Mouse (Mus musculus) forebrain, postnatal 0 days (tissue): ENCODE results near the gene Lcn2. TPM values are rescaled to one million over a fixed set of nuclear protein-coding genes. Genes with fewer than 3 reads are reported as not detected.

Source experiments
- ATAC-seq: fragments of 200-750 bp; cut with Nextera tagmentation; 2 replicates; pipeline ENCODE4 v1.8.0; 2017; ENCODE audit warnings: mild to moderate bottlenecking, moderate library complexity
- DNase-seq: peaks from one replicate; pipeline ENCODE4 v3.0.0-alpha.2; 2015
- H3K27ac ChIP-seq: fragments of 300-500 bp; sonication (generic); 2 replicates; pipeline ENCODE4 v1.5.1; 2014; ENCODE audit warnings: low read depth, mild to moderate bottlenecking, antibody characterized with exemption, low read length, moderate library complexity, mixed read lengths
- H3K27me3 ChIP-seq: fragments of 300-500 bp; sonication (generic); 2 replicates; pipeline ENCODE4 v1.6.1; 2014; ENCODE audit warnings: mild to moderate bottlenecking, low read length, mixed read lengths; ENCODE audit not compliant: insufficient read depth
- H3K36me3 ChIP-seq: fragments of 300-500 bp; sonication (generic); 2 replicates; pipeline ENCODE4 v1.6.1; 2014; ENCODE audit warnings: mild to moderate bottlenecking, moderate library complexity; ENCODE audit not compliant: insufficient read depth
- H3K4me1 ChIP-seq: fragments of 300-500 bp; sonication (generic); 2 replicates; pipeline ENCODE4 v1.6.1; 2014; ENCODE audit warnings: antibody characterized with exemption; ENCODE audit not compliant: insufficient read depth
- H3K4me2 ChIP-seq: fragments of 300-500 bp; sonication (generic); 2 replicates; pipeline ENCODE4 v1.6.1; 2014; ENCODE audit warnings: low read depth, mild to moderate bottlenecking, moderate library complexity
- H3K4me3 ChIP-seq: fragments of 300-500 bp; sonication (generic); 2 replicates; pipeline ENCODE4 v1.5.1; 2014; ENCODE audit warnings: low read depth, low read length, mixed read lengths
- H3K9ac ChIP-seq: fragments of 300-500 bp; sonication (generic); 2 replicates; pipeline ENCODE4 v1.6.1; 2014; ENCODE audit warnings: mild to moderate bottlenecking
- H3K9me3 ChIP-seq: fragments of 300-500 bp; sonication (generic); 2 replicates; pipeline ENCODE4 v1.6.1; 2016; ENCODE audit warnings: low read length
- CTCF ChIP-seq: sonication (generic); IDR thresholded peaks from 2 replicates; pipeline ENCODE4 v1.5.1; 2016; ENCODE audit warnings: antibody characterized with exemption, control low read depth, low read depth
- WGBS: fragments of 180-500 bp; shearing (Covaris S2); extraction: QIAGEN DNeasy Blood & Tissue Kit; methylation state at CpG from one replicate; pipeline ENCODE4 v1.1.7; 2014; 5-methylcytosine and 5-hydroxymethylcytosine counted together
- polyA plus RNA-seq: library from polyadenylated mRNA; unstranded; fragments of >200 nt; fragmentation: Nextera tagmentation; extraction: Ambion mirVana; gene quantifications from 2 replicates; pipeline ENCODE4 v1.2.1, GENCODE M21; 2015
- total RNA-seq: library from RNA; depleted of rRNA; stranded (reverse); fragments of >200 nt; gene quantifications from 2 replicates; pipeline ENCODE4 v1.2.3, GENCODE M21; 2014

Lcn2 gene
- total and polyA plus RNA-seq, 2 experiments from 2014 or later = 0.63 to 1.2 TPM

DNA sequence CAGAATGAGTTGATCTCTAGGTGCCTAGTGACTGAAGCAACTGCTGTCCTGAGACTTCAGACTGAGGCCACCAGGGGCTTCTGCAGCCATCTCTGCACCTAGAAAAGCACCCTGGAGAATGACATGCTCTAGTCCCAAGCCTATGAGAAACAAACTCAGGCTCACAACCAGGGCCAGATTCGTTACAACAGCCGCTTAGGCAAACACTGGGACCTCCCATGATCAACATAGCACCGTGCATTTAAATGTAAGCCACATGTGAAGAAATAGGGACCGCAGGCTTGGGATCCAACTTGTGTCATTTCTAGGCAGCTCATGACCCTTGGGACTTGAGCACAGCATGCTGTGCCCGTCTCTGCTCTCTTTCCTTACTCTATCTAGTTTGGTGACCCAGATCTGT, 39.7 kb upstream of the Lcn2 start:
- H3K27me3 ChIP-seq = no peaks in the 10 kb centered on the region
- H3K9ac ChIP-seq = 0 out of 2 replicates have a peak overlapping the region, but pooled peaks have one; percentile 49
- 69% methylated on average over 5 of the region's 5 CpGs for WGBS
- H3K4me2 ChIP-seq = peak overlapping the region; percentile 78
- peak overlapping the region; percentile 37 for H3K4me3 ChIP-seq
- no peak for TF ChIP-seq CTCF
- H3K27ac ChIP-seq = peak overlapping the region; percentile 78
- DNase-seq (no peak), ATAC-seq (no peak)
- H3K9me3 ChIP-seq = no peaks in the 10 kb centered on the region
- peaks cover 39% of the 10 kb centered on the region for H3K4me1 ChIP-seq
- H3K36me3 ChIP-seq = no peaks in the 10 kb centered on the region

DNA sequence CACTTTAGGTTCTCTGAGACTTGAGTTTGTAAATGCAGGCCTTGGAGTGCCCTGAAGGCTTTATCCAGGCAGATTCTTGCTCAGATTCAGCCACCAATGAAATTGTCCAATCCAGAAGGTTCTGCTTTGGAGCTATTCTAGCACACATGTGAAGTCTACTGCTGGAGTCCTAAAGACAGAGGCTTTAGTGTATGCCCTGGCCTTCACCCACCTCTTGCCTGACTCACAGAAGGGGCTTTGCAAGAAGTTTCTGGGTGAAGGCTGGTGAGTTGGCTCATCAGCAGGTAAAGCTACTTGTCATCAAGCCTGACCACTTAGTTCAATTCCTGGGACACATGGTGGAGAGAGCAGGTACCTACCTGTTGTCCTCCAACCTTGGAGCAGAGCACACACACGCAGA, 38.1 kb upstream of the Lcn2 start:
- no peak overlapping the region for H3K4me2 ChIP-seq
- no peak for ATAC-seq
- DNase-seq = no peak
- no peak for TF ChIP-seq CTCF
- no peaks in the 10 kb centered on the region for H3K27me3 ChIP-seq
- no peak overlapping the region for H3K4me3 ChIP-seq
- peaks cover 37% of the 10 kb centered on the region for H3K4me1 ChIP-seq
- no peak overlapping the region for H3K27ac ChIP-seq
- no peaks in the 10 kb centered on the region for H3K9me3 ChIP-seq
- H3K36me3 ChIP-seq = 0 out of 2 replicates have a peak, but pooled peaks cover 3% of the 10 kb centered on the region
- H3K9ac ChIP-seq = no peak overlapping the region
- WGBS = 100% methylated on average over 1 of the region's 1 CpGs

GRCm38 (mm10) chr2:32425568-32425967, 37.5 kb upstream of the Lcn2 start:
- H3K4me1 ChIP-seq = peaks cover 37% of the 10 kb centered on the region

DNA sequence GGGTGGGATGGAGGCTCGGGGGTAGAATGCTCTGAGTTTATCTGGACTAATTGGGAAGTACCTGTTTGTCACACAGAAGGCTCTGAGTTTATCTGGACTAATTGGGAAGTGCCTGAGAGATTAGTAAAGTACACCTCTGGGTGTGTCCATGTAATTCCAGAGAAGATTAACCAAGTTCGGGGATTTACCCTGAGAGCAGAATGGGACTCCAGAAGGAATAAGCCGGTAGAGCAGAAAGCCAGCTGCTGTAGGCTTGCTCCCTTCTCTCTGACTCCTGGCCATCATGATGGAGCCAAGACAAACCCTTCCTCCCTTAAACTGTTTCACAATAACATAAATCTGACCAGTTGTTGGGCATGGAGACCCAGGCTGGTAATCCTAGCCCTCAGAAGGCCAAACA, 36.7 kb upstream of the Lcn2 start:
- no peaks in the 10 kb centered on the region for H3K9me3 ChIP-seq
- no peaks in the 10 kb centered on the region for H3K27me3 ChIP-seq
- no peak overlapping the region; the same call in 1 of the 2 replicates for H3K9ac ChIP-seq
- no peak overlapping the region for H3K4me2 ChIP-seq
- H3K4me3 ChIP-seq = no peak overlapping the region
- DNase-seq = no peak
- TF ChIP-seq CTCF = no peak
- H3K36me3 ChIP-seq = peaks cover 15% of the 10 kb centered on the region
- no peak for ATAC-seq
- peaks cover 32% of the 10 kb centered on the region for H3K4me1 ChIP-seq
- 0 out of 2 replicates have a peak overlapping the region, but pooled peaks have one; percentile 54 for H3K27ac ChIP-seq
- WGBS = 11% methylated on average over 3 of the region's 3 CpGs

More at GRCm38 (mm10) chr2:32425568-32425967, 37.5 kb upstream of the Lcn2 start:
- no peak overlapping the region for H3K4me3 ChIP-seq
- DNase-seq (no peak), ATAC-seq (no peak)
- 79% methylated on average over 5 of the region's 5 CpGs for WGBS
- H3K9ac ChIP-seq = no peak overlapping the region
- no peaks in the 10 kb centered on the region for H3K27me3 ChIP-seq
- no peak for TF ChIP-seq CTCF
- H3K9me3 ChIP-seq = no peaks in the 10 kb centered on the region
- no peak overlapping the region for H3K27ac ChIP-seq
- peaks cover 7% of the 10 kb centered on the region for H3K36me3 ChIP-seq
- no peak overlapping the region for H3K4me2 ChIP-seq

DNA sequence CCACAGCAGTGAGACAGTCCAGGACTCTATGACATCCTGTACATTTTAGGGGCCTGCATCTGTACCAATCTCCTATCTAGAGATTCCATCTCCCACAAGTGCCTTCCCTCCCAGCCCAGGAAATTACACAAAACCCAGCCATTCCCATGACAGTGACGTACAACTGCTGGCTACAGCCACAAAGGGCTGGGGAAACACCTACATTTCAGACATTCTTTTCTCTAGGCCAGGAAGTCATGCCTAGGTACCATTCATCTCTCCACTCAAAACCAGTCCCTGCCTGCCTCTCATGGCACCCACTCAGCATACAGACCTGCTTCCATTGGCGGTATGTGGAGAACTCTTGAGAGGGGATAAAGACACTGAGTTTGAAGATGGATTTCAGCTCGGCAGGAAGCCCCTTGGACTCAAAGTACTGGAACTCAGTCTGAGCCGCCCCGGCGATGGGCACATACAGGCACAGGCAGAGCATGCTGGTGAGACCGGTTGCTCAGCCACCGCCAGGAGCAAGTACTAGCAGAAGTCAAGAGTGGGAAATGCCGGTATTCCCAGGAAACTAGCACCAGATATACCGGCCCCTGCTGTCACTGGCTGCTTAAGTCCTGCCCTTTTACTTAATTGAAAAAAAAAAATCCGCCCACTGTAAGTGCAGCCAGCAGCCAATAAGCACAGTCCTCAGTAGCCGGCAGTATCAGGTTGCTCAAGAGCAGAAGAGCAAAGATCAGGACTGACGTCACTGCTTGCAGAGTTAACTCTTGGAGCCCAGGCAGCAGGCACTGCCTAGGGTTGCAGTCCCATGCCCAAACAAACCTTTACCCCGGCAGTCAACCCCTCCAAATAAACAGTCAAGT, 35.7 kb upstream of the Lcn2 start:
- 2% methylated on average over 14 of the region's 14 CpGs for WGBS
- peaks cover 26% of the 10 kb centered on the region for H3K36me3 ChIP-seq
- peak; percentile 62 for ATAC-seq
- TF ChIP-seq CTCF = no peak
- peak overlapping the region; percentile 54 for H3K27ac ChIP-seq
- H3K4me3 ChIP-seq = peak overlapping the region; percentile 30
- no peaks in the 10 kb centered on the region for H3K27me3 ChIP-seq
- H3K9me3 ChIP-seq = no peaks in the 10 kb centered on the region
- H3K9ac ChIP-seq = peak overlapping the region; percentile 48
- peak overlapping the region; percentile 49 for H3K4me2 ChIP-seq
- DNase-seq = peak; percentile 59
- peaks cover 21% of the 10 kb centered on the region; the same call in 1 of the 2 replicates for H3K4me1 ChIP-seq

- H3K4me3 ChIP-seq = no peak overlapping the region
- ATAC-seq = no peak
- WGBS = 90% methylated on average over 6 of the region's 6 CpGs
These were observed 33.8 kb upstream of the Lcn2 start for GRCm38 (mm10) chr2:32421851-32422251.

GRCm38 (mm10) chr2:32420647-32421046, 32.6 kb upstream of the Lcn2 start:
- Histone ChIP-seq H3K27me3 (no peaks in the 10 kb centered on the region), H3K4me1 (peaks cover 14% of the 10 kb centered on the region; the same call in 1 of the 2 replicates), H3K4me3 (no peak overlapping the region), H3K4me2 (no peak overlapping the region), H3K9me3 (no peaks in the 10 kb centered on the region), H3K36me3 (peaks cover 57% of the 10 kb centered on the region), H3K9ac (no peak overlapping the region), H3K27ac (no peak overlapping the region)
- WGBS = 88% methylated on average over 6 of the region's 6 CpGs
- DNase-seq = no peak
- ATAC-seq = no peak
- no peak for TF ChIP-seq CTCF

More at GRCm38 (mm10) chr2:32421851-32422251, 33.8 kb upstream of the Lcn2 start:
- no peak overlapping the region for H3K27ac ChIP-seq
- no peak for DNase-seq
- H3K27me3 ChIP-seq = no peaks in the 10 kb centered on the region
- peaks cover 14% of the 10 kb centered on the region; the same call in 1 of the 2 replicates for H3K4me1 ChIP-seq
- H3K9me3 ChIP-seq = no peaks in the 10 kb centered on the region
- no peak overlapping the region for H3K9ac ChIP-seq
- peaks cover 45% of the 10 kb centered on the region for H3K36me3 ChIP-seq
- H3K4me2 ChIP-seq = no peak overlapping the region
- no peak for TF ChIP-seq CTCF
